Mouse (Mus musculus): ENCODE data around the gene Gm28308.
A peak's percentile ranks its signal among the peaks of the same experiment; 100 is the strongest.

Gene Gm28308

DNA sequence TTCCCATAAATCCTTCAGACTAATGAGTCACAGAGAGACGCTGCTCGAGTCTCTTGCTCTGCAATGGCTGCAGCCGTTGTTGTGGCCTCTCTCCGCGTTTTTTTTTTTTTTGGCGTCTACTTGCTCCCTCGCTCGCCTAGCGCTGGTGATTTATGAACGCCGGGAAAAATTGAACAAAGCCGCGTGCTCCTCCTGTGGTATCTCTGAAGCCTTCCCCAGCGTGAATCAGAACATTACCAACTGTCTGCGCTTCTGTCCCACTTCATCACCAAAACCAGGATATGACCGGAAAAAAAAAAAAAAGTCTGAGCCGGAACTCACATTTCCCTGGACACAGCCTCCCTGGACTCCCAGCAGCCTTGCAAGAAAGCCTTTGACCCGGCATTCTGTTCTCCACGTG, 27.9 kb downstream of the Gm28308 start:
- peak; percentile 76 for DNase-seq (ENCODE audit: extremely low spot score, low spot score)

- DNase-seq (ENCODE audit: extremely low spot score, low spot score) = peak; percentile 53
Measured at GRCm38 (mm10) chr6:52184668-52185067, 28.5 kb downstream of the Gm28308 start.

DNA sequence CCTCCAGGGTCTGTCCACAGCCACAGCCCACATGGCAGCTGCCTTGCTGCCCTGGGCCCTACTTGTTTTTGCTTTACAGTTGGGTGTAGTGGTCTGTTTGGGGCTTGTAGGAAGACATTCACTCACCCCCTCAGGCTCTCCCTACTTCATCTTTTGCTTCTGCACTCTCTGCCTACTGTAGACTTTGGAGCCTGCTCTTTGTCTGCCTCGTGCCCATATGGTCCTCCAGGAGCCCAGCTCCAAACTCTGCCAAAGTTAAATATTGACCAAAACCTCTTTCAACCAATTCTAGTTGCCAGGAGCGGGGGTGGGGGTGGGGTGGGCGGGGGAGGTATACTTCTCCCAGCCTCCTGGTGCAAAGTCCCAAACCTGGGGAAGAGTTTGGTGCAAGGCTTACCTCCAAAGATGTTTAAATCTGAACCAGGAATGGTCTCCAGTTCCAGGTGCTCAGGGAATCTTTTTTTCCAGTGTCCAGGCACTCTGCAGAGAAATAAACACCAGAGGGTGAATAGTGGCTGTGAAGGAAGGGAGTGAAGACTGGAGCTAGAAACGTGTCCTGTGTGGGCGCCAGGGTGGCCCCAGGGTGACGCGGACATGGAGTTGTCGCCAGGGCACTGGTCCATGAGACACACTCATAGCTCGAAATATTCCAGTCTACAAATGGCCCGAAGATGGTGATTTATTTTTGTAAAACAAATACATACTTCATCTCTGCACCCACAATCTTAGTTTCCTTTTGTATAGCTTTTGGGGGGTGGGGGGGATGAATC, 29.6 kb downstream of the Gm28308 start:
- DNase-seq (ENCODE audit: extremely low spot score, low spot score) = peak; percentile 46

- no peak for DNase-seq (ENCODE audit: extremely low spot score, low spot score)
Measured at GRCm38 (mm10) chr6:52182793-52183192, 30.3 kb downstream of the Gm28308 start.

- DNase-seq (ENCODE audit: extremely low spot score, low spot score) = no peak
Measured at GRCm38 (mm10) chr6:52182030-52182429, 31.1 kb downstream of the Gm28308 start.

- no peak for DNase-seq (ENCODE audit: extremely low spot score, low spot score)
Measured at GRCm38 (mm10) chr6:52180726-52181125, 32.4 kb downstream of the Gm28308 start.

- DNase-seq (ENCODE audit: extremely low spot score, low spot score) = peak; percentile 57
Measured at GRCm38 (mm10) chr6:52180213-52180710, 32.9 kb downstream of the Gm28308 start.

- DNase-seq (ENCODE audit: extremely low spot score, low spot score) = peak; percentile 59
Measured at GRCm38 (mm10) chr6:52179690-52180089, 33.4 kb downstream of the Gm28308 start.

GRCm38 (mm10) chr6:52178918-52179665, 34.0 kb downstream of the Gm28308 start:
- peak; percentile 67 for DNase-seq (ENCODE audit: extremely low spot score, low spot score)

- peak; percentile 63 for DNase-seq (ENCODE audit: extremely low spot score, low spot score)
Measured at GRCm38 (mm10) chr6:52177806-52178205, 35.3 kb downstream of the Gm28308 start.

DNA sequence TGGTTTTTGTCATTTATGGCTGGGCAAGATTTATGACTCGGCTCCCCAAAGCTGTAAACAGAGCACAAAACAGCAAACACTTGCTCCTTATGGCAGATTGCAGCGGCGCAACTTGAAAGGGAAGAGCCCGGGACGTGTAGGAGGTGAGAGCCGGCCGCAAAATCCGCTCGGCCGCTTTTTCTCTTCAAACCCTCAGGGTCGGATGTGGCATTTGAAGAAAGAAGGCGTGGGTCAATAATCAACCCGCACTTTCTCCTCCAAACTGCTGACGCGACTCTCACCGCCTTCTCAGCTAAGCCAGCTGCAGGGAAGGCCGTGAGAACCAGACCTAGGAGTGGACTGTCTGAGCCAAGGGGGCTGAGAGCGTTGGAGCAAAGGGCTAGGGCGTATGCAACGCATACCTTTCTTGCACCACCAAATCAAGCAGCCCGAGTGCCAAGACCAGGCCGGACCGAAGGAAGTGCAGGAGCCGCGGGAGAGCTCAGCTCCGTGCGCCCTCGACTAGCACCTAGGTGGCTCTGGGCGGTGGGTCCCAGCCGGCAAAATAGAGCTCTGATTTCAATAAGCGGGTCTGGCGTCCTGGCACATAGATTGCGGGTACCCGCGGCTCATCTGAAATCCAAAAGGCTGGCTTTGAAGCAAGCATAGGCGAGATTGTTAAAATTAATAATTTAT, 35.9 kb downstream of the Gm28308 start, which contains the start of gene 5730596B20Rik:
Gene 5730596B20Rik, plus strand, starts transcription at position 438 of the 675 bp plus-strand sequence.
- peak; percentile 82 for DNase-seq (ENCODE audit: extremely low spot score, low spot score)

GRCm38 (mm10) chr6:52176391-52176790, 36.7 kb downstream of the Gm28308 start:
- DNase-seq (ENCODE audit: extremely low spot score, low spot score) = peak; percentile 61

GRCm38 (mm10) chr6:52175864-52176263, 37.3 kb downstream of the Gm28308 start:
- peak; percentile 84 for DNase-seq (ENCODE audit: extremely low spot score, low spot score)

- DNase-seq (ENCODE audit: extremely low spot score, low spot score) = peak; percentile 89
Measured at GRCm38 (mm10) chr6:52174968-52175751, 38.0 kb downstream of the Gm28308 start.

DNA sequence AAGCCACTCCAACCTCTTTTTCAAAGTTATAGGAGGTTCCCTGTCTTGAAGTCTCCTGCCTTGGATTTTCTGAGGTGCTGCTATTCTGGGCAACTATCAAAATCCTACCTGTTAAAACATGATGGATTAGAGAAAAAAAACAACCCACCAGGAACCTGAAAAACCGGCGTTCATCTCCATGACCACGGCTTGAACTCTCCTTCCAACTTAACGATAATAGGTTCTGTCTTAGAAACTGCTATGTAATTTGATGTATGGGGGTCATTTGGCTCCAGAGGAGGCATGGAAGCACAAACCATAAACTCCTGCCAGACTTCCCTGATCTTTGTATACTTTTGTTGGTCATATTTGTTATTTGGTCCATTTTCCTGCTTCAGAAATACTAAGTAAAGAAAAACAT, 39.5 kb downstream of the Gm28308 start:
- peak; percentile 49 for DNase-seq (ENCODE audit: extremely low spot score, low spot score)

DNA sequence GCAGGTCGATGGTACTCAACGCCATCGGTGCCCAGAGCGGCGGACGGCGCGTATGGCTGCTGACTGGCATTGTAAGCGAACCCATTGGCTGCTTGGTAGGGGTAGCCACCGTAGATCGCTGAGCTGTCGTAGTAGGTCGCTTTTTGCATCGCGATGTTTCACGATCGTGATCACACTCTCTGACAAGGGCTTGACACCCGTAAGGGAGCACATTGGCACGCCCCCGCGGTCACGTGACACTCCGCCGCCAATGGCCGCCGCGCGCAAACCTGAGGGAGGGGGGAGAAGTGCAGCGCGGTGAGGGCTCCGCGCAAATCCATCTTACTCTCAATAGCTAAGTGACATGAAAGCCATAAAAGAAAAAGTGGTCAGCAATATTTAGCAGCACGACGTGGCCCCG, 40.6 kb downstream of the Gm28308 start:
- peak; percentile 99 for DNase-seq (ENCODE audit: extremely low spot score, low spot score)

DNA sequence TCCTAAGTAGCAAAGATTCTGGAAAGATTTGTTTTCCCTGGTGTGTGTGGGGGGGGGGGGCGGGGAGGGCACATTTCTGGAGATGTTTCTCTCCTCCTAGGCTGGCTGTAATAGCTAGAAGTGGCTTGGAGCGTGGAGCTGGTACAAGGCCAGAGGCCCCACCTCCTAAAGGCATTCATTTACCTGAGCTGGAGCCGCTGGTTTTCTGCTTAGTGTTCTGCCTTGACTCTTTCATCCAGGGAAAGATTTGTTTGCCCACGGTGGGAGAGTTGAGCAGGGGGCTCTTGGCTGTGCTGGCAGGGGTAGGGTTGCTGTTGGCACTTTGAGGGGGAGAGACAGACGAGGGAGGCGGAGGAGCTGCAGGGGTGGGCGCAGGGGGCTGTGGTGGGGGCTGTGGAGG, 41.2 kb downstream of the Gm28308 start:
- peak; percentile 62 for DNase-seq (ENCODE audit: extremely low spot score, low spot score)

DNA sequence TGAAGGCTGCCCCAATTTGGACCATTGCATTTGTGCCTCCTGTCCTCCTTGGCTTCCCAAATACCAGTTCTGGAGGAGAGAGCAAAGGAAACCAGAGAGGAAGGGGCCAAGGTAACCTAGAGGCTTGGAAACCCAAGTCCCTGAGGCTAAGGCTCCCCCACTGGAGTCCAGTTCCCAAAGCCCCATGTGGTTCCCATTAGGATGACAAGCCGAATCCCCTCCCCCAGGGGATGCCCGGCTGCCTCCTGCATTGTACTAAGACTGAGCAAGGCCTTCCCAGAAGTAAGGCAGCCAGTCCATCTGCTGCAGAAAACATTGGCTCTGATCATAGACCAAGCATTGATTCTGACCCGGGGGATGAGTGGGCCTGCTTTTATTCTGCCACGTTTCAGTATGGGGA, 41.8 kb downstream of the Gm28308 start:
- peak; percentile 80 for DNase-seq (ENCODE audit: extremely low spot score, low spot score)

DNA sequence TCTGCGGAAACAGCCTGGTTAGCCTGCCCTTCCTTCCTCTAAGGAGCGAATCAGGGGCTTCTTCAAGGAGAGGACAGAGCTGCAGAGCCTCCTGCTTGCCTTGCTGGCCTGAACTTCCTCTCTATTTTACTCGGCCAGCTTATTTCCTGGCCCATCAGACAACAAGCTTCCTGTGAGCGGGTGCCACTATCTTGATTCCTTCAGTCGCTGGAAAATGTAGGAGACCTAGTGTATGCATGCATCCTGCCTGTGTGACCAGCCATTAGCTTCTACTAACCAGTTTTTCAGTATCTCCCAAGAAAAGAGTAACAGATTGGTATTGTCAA, 42.3 kb downstream of the Gm28308 start:
- no peak for DNase-seq (ENCODE audit: extremely low spot score, low spot score)

DNA sequence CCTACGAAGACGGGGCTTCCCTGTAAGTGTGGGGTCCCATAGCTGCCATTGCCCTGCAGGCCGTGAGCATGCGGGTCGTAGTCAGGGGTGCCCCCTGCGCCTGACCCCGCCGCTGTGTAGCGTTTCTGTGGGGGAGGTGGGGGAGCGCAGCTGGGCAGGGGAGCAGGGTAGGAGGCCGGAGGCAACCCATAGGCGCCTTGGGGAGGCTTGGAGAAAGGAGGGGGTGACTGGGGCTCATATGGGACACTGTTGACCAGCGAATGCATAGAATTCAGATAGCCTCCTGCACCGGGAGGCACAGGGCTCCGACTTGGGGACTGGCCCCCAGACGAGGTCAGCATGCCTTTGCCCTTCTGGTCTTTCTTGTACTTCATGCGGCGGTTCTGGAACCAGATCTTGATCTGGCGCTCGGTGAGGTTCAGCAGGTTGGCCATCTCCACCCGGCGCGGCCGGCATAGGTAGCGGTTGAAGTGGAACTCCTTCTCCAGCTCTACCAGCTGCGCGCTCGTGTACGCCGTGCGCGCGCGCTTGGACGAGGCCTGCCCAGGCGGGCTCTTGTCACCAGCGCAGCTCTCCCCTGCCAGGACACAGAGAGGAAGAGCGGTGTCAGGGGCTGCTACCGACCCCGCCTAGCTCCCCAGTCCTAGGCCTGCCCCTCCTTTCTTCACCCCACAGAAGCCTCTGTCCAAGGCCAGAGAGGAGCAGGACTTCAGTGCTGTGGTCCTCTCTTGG, 42.8 kb downstream of the Gm28308 start:
- DNase-seq (ENCODE audit: extremely low spot score, low spot score) = peak; percentile 82

Measured in neural tube, embryonic 10.5 days (tissue).